Mouse (Mus musculus) hindbrain, postnatal 0 days (tissue): Measurements from ENCODE around the gene Csf2rb2. TPM values are rescaled to one million over a fixed set of nuclear protein-coding genes. Genes with fewer than 3 reads are reported as not detected.

ENCODE experiments used
- ATAC-seq: fragments of 200-750 bp; cut with Nextera tagmentation; 2 replicates; pipeline ENCODE4 v1.8.0; 2017; ENCODE audit warnings: mild to moderate bottlenecking, moderate TSS enrichment, moderate library complexity
- DNase-seq: peaks from one replicate; pipeline ENCODE4 v3.0.0-alpha.2; 2015; ENCODE audit warnings: low spot score
- H3K27ac ChIP-seq: fragments of 300-500 bp; sonication (generic); 2 replicates; pipeline ENCODE4 v1.5.1; 2014; ENCODE audit warnings: mild to moderate bottlenecking
- H3K27me3 ChIP-seq: fragments of 300-500 bp; sonication (generic); 2 replicates; pipeline ENCODE4 v1.6.1; 2014; ENCODE audit warnings: low read length, mixed read lengths; ENCODE audit not compliant: insufficient read depth
- H3K36me3 ChIP-seq: fragments of 300-500 bp; sonication (generic); 2 replicates; pipeline ENCODE4 v1.6.1; 2014; ENCODE audit warnings: low read length, mixed read lengths; ENCODE audit not compliant: insufficient read depth
- H3K4me1 ChIP-seq: fragments of 300-500 bp; sonication (generic); 2 replicates; pipeline ENCODE4 v1.6.1; 2014; ENCODE audit warnings: antibody characterized with exemption, low read length, mixed read lengths; ENCODE audit not compliant: insufficient read depth
- H3K4me2 ChIP-seq: fragments of 300-500 bp; sonication (generic); 2 replicates; pipeline ENCODE4 v1.6.1; 2014; ENCODE audit warnings: low read depth, mild to moderate bottlenecking, low read length, moderate library complexity, mixed read lengths
- H3K4me3 ChIP-seq: fragments of 300-500 bp; sonication (generic); 2 replicates; pipeline ENCODE4 v1.5.1; 2014; ENCODE audit warnings: low read length
- H3K9ac ChIP-seq: fragments of 300-500 bp; sonication (generic); replicated peaks from 2 replicates; pipeline ENCODE4 v1.6.1; 2014; ENCODE audit warnings: mild to moderate bottlenecking, low read length, moderate library complexity, mixed read lengths
- H3K9me3 ChIP-seq: fragments of 300-500 bp; sonication (generic); 2 replicates; pipeline ENCODE4 v1.6.1; 2016; ENCODE audit warnings: low read length, mixed read lengths
- CTCF ChIP-seq: IDR thresholded peaks from 2 replicates; pipeline ENCODE4 v1.5.1; 2016; ENCODE audit warnings: antibody characterized with exemption, control low read depth, low read depth
- WGBS: fragments of 180-500 bp; shearing (Covaris S2); extraction: QIAGEN DNeasy Blood & Tissue Kit; methylation state at CpG from one replicate; pipeline ENCODE4 v1.1.7; 2014; 5-methylcytosine and 5-hydroxymethylcytosine counted together
- polyA plus RNA-seq: library from polyadenylated mRNA; unstranded; fragments of >200 nt; fragmentation: Nextera tagmentation; extraction: Ambion mirVana; gene quantifications from 2 replicates; pipeline ENCODE4 v1.2.1, GENCODE M21; 2015
- total RNA-seq: library from RNA; depleted of rRNA; stranded (reverse); fragments of >200 nt; gene quantifications from 2 replicates; pipeline ENCODE4 v1.2.3, GENCODE M21; 2014

The Csf2rb2 gene
- total and polyA plus RNA-seq, 2 experiments from 2014 or later = 0.10 to 0.21 TPM

DNA sequence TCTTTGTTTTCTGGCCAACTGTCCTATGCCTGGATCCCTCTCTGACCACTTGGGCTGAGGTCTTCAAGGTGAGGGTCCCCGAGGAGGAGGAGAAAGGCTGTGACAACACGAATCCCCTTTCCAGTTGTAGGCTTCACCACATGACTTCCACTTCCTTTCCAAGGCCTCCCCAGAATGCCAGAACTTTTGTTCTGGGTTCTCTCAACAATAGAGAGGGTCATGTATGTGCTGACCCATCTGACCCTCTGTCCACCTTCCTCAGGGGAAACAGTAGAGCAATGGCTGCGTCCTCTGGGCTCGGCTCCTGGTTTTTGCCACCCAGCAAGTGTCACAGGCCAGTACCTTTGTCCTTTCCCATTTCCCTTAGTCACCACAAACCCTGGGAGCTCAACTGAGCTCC is 5.5 kb upstream of the Csf2rb2 start:
- no peaks in the 10 kb centered on the region for H3K4me1 ChIP-seq
- H3K9me3 ChIP-seq = no peaks in the 10 kb centered on the region
- H3K4me3 ChIP-seq = no peak overlapping the region
- H3K27ac ChIP-seq = no peak overlapping the region
- no peak overlapping the region for H3K4me2 ChIP-seq
- TF ChIP-seq CTCF = no peak
- ATAC-seq (no peak), DNase-seq (no peak)
- WGBS = 70% methylated on average over 4 of the region's 4 CpGs
- H3K9ac ChIP-seq = no peak overlapping the region
- H3K27me3 ChIP-seq = no peaks in the 10 kb centered on the region
- H3K36me3 ChIP-seq = no peaks in the 10 kb centered on the region

DNA sequence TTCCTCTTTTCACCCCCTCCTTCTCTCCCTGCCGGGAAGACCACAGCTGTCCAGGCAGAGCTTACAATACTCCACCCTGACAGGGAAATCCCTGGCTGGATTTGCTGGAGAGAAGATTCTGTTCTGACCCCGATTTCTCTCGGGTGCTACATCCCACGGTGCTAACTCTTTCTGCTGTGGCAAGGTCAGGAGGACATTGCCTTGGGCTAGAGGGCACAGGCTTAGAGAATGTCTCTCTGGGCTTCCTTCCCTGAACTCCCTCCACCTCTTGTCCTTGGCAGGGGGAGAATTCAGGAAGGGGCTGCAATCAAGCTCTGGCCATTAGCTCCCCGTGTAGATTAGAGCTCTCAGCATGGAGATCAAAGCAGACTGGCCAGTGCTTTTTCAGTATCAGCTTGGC is 4.3 kb upstream of the Csf2rb2 start:
- H3K9ac ChIP-seq = no peak overlapping the region
- H3K9me3 ChIP-seq = no peaks in the 10 kb centered on the region
- DNase-seq (no peak), ATAC-seq (no peak)
- H3K4me2 ChIP-seq = no peak overlapping the region
- no peaks in the 10 kb centered on the region for H3K4me1 ChIP-seq
- H3K27me3 ChIP-seq = no peaks in the 10 kb centered on the region
- no peak overlapping the region for H3K27ac ChIP-seq
- no peak for TF ChIP-seq CTCF
- WGBS = 47% methylated on average over 5 of the region's 5 CpGs
- H3K36me3 ChIP-seq = no peaks in the 10 kb centered on the region
- no peak overlapping the region for H3K4me3 ChIP-seq

DNA sequence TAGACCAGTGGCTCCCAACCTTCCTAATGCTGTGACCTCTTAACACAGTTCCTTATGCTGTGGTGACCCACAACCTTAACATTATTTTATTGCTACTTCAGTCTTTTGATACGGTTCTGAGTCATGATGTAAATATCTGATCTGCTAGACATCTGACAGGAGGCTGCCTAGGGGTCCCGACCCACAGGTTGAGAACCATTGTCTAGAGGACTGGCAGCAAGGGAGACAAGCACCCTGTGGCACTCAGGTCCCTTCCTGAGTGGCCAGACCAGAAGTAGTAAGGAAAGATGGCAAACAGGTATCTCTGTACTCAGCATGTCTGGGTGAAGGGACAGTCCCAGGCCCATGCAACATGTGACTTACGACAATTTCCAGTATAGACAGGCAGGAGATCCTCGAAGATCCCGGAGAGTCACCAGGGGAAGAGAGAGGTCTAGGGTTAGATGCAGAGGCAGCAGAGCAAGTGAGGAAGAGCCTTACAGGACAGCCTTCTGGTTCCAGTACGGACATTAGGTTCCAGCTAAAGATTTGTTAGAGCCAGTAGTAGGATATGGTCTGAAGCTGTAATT is 1.8 kb downstream of the Csf2rb2 start:
- no peak overlapping the region for H3K9ac ChIP-seq
- H3K36me3 ChIP-seq = no peaks in the 10 kb centered on the region
- TF ChIP-seq CTCF = no peak
- H3K27ac ChIP-seq = no peak overlapping the region
- no peak for DNase-seq
- 86% methylated on average over 6 of the region's 6 CpGs for WGBS
- H3K4me2 ChIP-seq = no peak overlapping the region
- ATAC-seq = no peak
- no peaks in the 10 kb centered on the region for H3K27me3 ChIP-seq
- no peaks in the 10 kb centered on the region for H3K4me1 ChIP-seq
- no peaks in the 10 kb centered on the region for H3K9me3 ChIP-seq
- H3K4me3 ChIP-seq = no peak overlapping the region

DNA sequence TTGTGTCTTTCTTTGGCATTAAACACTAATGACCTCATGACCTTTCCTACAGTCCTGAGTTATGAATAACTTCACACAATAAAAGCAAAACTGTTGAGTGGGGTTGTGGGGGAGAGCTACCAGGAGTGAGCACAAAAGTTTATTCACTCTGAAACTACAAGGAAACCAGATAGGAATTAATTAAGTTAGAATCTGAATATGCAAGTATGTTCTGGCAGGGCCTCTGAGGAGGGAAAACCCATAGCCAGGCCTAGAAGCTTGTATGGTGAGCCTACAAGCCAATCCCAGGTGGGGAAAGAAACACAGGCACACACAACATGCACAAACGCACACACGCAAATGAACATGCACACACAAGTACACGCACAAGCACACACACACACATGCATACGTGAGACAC is 2.8 kb downstream of the Csf2rb2 start:
- Histone ChIP-seq H3K36me3 (no peaks in the 10 kb centered on the region), H3K4me1 (no peaks in the 10 kb centered on the region), H3K4me2 (no peak overlapping the region), H3K9ac (no peak overlapping the region), H3K4me3 (no peak overlapping the region), H3K9me3 (no peaks in the 10 kb centered on the region), H3K27me3 (no peaks in the 10 kb centered on the region), H3K27ac (no peak overlapping the region)
- no peak for TF ChIP-seq CTCF
- no peak for DNase-seq
- ATAC-seq = no peak
- WGBS = 96% methylated on average over 4 of the region's 4 CpGs

DNA sequence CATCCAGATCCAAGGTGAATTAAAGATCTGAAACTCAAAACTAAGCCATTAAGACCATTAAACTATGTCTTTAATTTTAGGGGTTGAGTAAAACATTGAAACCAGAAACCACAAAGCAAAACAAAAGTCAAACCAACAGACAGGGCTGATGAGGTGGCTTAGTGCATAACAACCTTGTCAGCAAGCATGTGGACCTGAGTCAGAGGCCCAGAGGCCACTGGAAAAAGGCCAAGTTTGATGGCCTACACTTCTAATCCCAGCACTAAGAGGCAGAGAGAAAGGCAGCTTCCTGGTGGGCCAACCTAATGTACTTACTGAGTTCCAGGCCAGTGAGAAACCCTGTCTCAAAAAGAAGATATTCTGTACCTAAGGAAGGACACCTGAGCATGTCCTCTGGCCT is 4.7 kb downstream of the Csf2rb2 start:
- H3K4me1 ChIP-seq = no peaks in the 10 kb centered on the region
- no peak for TF ChIP-seq CTCF
- ATAC-seq = no peak
- H3K27ac ChIP-seq = no peak overlapping the region
- DNase-seq = no peak
- no peaks in the 10 kb centered on the region for H3K27me3 ChIP-seq
- no peaks in the 10 kb centered on the region for H3K9me3 ChIP-seq
- H3K36me3 ChIP-seq = no peaks in the 10 kb centered on the region
- H3K4me3 ChIP-seq = no peak overlapping the region
- no peak overlapping the region for H3K9ac ChIP-seq
- H3K4me2 ChIP-seq = no peak overlapping the region

DNA sequence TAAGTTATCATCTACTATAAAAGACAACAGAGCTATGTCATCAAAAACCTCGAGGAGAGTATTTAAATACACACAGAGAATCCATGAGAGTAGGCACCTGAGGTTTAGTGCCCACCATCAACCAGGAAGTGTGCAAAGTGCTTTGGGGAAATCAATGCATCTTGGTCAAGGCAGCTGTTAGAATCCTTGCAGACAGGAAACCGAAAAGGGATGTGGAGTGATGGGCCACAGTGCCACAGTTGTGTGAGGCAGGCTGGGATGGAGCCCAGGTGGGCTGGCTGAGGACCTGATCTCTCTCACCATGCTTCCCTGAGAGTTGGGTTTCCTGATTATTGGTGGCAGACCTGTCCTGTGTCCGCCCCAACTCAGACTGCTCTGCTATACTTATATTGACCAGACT is 5.9 kb downstream of the Csf2rb2 start:
- ATAC-seq = no peak

DNA sequence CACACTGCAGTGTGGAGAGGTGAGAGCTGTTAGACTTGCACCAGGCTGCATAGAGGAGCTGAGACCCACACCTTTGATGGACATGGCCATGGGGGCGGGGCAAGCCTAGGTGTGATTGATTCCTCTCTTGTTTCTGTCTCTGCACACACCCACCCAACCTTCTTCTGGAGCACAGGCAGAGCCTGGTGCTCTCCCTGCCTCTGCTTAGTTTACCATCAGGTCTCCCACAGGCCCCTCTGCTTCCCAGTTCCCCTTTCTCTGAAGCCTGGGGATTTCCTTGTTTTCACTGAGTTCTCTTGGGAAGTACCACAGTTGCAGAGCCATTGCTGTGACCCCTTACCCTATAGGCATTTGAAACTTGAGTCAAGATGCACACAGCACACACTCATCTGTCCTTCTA is 7.0 kb downstream of the Csf2rb2 start:
- TF ChIP-seq CTCF = no peak
- Histone ChIP-seq H3K36me3 (no peaks in the 10 kb centered on the region), H3K27ac (no peak overlapping the region), H3K4me1 (no peaks in the 10 kb centered on the region), H3K9ac (no peak overlapping the region), H3K4me2 (no peak overlapping the region), H3K27me3 (no peaks in the 10 kb centered on the region), H3K4me3 (no peak overlapping the region), H3K9me3 (no peaks in the 10 kb centered on the region)
- no peak for DNase-seq
- 89% methylated on average over 1 of the region's 1 CpGs for WGBS
- ATAC-seq = no peak

More for the DNA sequence above, 5.9 kb downstream of the Csf2rb2 start:
- H3K27ac ChIP-seq = no peak overlapping the region
- H3K9me3 ChIP-seq = no peaks in the 10 kb centered on the region
- WGBS = 78% methylated on average over 3 of the region's 3 CpGs
- H3K36me3 ChIP-seq = no peaks in the 10 kb centered on the region
- no peak for TF ChIP-seq CTCF
- no peak overlapping the region for H3K4me2 ChIP-seq
- no peaks in the 10 kb centered on the region for H3K27me3 ChIP-seq
- no peak overlapping the region for H3K4me3 ChIP-seq
- no peak overlapping the region for H3K9ac ChIP-seq
- H3K4me1 ChIP-seq = no peaks in the 10 kb centered on the region
- DNase-seq = no peak
